Mouse (Mus musculus) colon, adult 2 months (tissue): ENCODE measurements around the gene Fam111a. TPM values are rescaled to one million over a fixed set of nuclear protein-coding genes. Genes with fewer than 3 reads are reported as not detected.

ENCODE experiments used
- polyA plus RNA-seq: library from polyadenylated mRNA; depleted of rRNA; stranded (reverse); fragments of >200 nt; gene quantifications from 2 replicates; pipeline ENCODE4 v1.2.3, GENCODE M21; 2012; rRNA removed

Fam111a gene
- 0.33 and 0.69 TPM in 2 replicates for polyA plus RNA-seq

DNA sequence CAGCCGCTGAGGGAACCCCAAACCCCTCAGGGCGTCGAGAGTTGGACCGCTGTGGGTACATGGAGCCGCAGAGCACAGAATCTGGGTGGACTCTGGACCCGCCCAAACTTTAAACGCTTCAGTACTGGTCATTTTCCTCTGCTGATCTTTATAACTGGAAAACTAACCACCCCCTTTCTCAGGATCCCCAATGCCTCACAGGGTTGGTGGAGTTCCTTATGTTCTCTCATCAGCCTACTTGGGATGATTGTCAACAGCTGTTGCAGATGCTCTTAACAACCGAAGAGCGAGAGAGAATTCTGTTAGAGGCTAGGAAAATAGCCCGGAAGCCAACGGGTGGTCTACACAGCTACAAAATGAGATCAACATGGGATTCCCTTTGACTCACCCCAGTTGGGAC, at the start of gene Fam111a:
TSS of gene Fam111a (plus strand) at position 301 of the 400 bp plus-strand sequence.

DNA sequence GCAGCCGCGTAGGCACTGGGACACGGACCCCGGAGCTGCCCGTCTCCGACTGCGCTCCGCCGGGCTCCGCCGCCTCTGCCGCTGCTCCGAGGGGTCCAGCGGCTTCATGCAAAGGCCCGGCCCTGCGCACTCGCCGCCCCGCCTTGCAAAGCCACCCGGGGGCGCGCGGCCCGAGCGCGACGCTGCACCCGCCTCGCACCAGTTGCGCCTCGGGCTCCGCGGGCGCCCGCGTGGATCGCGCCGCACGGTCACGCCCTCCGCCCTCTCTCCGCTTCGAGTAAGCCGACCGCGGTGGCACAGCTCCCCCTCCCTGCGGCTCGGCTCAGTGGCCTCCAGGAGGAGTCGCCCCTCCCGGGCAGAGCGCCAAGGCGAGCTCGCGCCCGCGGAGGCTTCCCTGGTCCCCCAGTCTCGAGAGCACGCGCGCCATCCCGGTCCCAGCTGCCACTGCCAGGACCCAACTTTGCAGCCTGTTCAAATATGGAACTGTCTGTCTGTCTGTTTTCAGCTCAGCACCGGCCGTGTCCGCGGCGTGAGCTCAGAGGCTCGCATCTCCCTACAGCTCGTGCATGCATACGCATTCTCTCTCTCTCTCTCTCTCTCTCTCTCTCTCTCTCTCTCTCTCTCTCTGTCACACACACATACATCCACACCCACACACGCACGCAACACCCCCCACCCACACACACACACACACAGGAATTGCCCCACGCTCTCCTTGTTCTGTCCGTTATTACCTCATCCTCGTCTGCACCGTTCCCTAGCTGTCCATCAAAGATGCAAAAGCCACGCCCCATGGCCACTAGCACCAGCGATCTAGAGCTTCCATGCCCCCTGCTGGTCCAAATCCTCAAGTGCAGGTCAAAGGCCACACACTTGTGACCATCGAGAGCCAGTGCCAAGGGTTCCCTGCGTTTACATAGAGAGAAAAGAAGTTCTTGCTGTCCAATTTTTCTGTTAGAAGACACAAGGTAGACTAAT, 43.9 kb upstream of the Fam111a start, which contains the start of gene Dtx4:
TSS of gene Dtx4 (minus strand) at position 85 of the 978 bp plus-strand sequence.

DNA sequence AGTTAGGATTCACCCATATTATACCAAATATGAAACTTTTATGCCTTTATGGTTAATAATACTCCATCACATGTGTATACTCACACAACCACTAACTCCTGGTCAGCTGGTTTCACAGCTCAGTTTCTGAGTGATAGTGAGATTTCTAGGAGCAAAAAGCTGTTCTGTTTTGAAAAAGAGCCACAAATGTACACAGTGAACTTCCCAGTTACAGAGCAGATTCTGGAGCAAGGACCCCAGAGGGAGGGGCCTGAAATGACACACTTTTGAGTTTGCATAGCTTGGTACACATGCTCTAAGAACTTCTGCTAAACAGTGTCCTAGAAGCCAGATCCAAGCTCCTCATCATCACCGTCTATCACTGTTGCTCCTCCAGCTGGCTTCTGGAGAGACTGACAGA, 54.1 kb downstream of the Fam111a start, which contains the start of gene Gm4952:
TSS of gene Gm4952 (plus strand) at position 301 of the 400 bp plus-strand sequence.

DNA sequence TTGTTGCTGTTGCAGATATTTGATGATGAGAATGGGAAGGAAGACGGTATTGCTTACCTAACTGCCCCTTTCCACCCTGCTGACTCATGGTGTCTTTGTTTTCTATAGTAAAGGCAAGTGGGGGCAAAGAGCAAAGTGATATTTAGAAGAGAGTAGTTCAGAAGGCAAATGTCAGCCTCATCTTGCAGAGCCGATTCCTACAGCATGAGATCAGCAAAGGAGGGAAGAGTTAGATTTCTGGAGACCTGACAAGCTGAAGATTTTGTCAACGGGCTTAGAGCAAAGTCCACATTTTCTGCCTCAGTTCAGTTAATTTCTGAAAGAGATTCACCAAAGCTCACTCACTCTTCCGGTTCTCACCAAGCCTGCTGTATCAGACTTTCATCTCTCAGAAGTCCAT, 87.6 kb downstream of the Fam111a start, which contains the start of gene Glyat:
TSS of gene Glyat (plus strand) at position 133 of the 400 bp plus-strand sequence.

Other genes starting within 250 kb of the Fam111a start
- gene Olfr1436, start 246.6 kb upstream of the Fam111a start, polyA plus RNA-seq = not detected in 2 replicates
- gene Olfr1437, start 220.6 kb upstream of the Fam111a start, polyA plus RNA-seq = not detected in 2 replicates
- not detected in 2 replicates for gene Olfr1438-ps1, start 209.8 kb upstream of the Fam111a start, polyA plus RNA-seq
- not detected in 2 replicates for gene Olfr1440, start 158.5 kb upstream of the Fam111a start, polyA plus RNA-seq
- gene Olfr1441, start 128.3 kb upstream of the Fam111a start, polyA plus RNA-seq = not detected in 2 replicates
- not detected in 2 replicates for gene Pfpl, start 117.8 kb upstream of the Fam111a start, polyA plus RNA-seq
- gene Mpeg1, start 85.0 kb upstream of the Fam111a start, polyA plus RNA-seq = 2.8 and 3.4 TPM in 2 replicates
- 9.6 TPM in 2 replicates for gene Dtx4, start 44.3 kb upstream of the Fam111a start, polyA plus RNA-seq
- 0.06 TPM in 1 of 2 replicates, not detected in the other for gene Gm4952, start 54.2 kb downstream of the Fam111a start, polyA plus RNA-seq
- not detected in 2 replicates for gene Glyat, start 87.6 kb downstream of the Fam111a start, polyA plus RNA-seq
- not detected in 2 replicates for gene Olfr1442, start 124.7 kb downstream of the Fam111a start, polyA plus RNA-seq
- gene Olfr1443, start 132.4 kb downstream of the Fam111a start, polyA plus RNA-seq = not detected in 2 replicates
- gene Keg1, start 150.0 kb downstream of the Fam111a start, polyA plus RNA-seq = 0.10 TPM in 1 of 2 replicates, not detected in the other
- 0.27 TPM in 1 of 2 replicates, not detected in the other for gene Cntf, start 219.9 kb downstream of the Fam111a start, polyA plus RNA-seq